Mouse (Mus musculus) c-Kit-positive CD71-positive TER-119-positive erythroid progenitor cells, embryonic 14.5 days (primary cell): ENCODE data around the gene Tmem120a.

Experiments
- DNase-seq: peaks from one replicate; pipeline ENCODE4 v3.0.0-alpha.2; 2013; ENCODE audit warnings: low spot score

Tmem120a gene

GRCm38 (mm10) chr5:135733071-135733470, 11.2 kb downstream of the Tmem120a start:
- DNase-seq: no peak

- DNase-seq: no peak
Observed at GRCm38 (mm10) chr5:135731322-135731721, 12.9 kb downstream of the Tmem120a start.

GRCm38 (mm10) chr5:135730916-135731315, 13.3 kb downstream of the Tmem120a start:
- no peak for DNase-seq

- DNase-seq: no peak
Observed at GRCm38 (mm10) chr5:135730278-135730677, 14.0 kb downstream of the Tmem120a start.

GRCm38 (mm10) chr5:135729351-135729750, 14.9 kb downstream of the Tmem120a start:
- DNase-seq: no peak

- no peak for DNase-seq
Observed at GRCm38 (mm10) chr5:135728361-135728760, 15.9 kb downstream of the Tmem120a start.

- DNase-seq: no peak
Observed at GRCm38 (mm10) chr5:135727871-135728270, 16.4 kb downstream of the Tmem120a start.

- no peak for DNase-seq
Observed at GRCm38 (mm10) chr5:135726641-135727346, 17.5 kb downstream of the Tmem120a start.

- no peak for DNase-seq
Observed at GRCm38 (mm10) chr5:135725991-135726390, 18.3 kb downstream of the Tmem120a start.

GRCm38 (mm10) chr5:135725391-135725841, 18.8 kb downstream of the Tmem120a start:
- no peak for DNase-seq

- no peak for DNase-seq
Observed at GRCm38 (mm10) chr5:135724536-135725322, 19.5 kb downstream of the Tmem120a start.

- DNase-seq: no peak
Observed at GRCm38 (mm10) chr5:135723165-135723751, 21.0 kb downstream of the Tmem120a start.

GRCm38 (mm10) chr5:135722121-135722520, 22.1 kb downstream of the Tmem120a start:
- no peak for DNase-seq

GRCm38 (mm10) chr5:135721076-135721475, 23.2 kb downstream of the Tmem120a start:
- DNase-seq: no peak

- no peak for DNase-seq
Observed at GRCm38 (mm10) chr5:135720121-135720520, 24.1 kb downstream of the Tmem120a start.

GRCm38 (mm10) chr5:135719586-135720120, 24.6 kb downstream of the Tmem120a start:
- DNase-seq: no peak

- DNase-seq: no peak
Observed at GRCm38 (mm10) chr5:135715624-135716023, 28.6 kb downstream of the Tmem120a start.

- peak; percentile 55 for DNase-seq
Observed at GRCm38 (mm10) chr5:135713441-135714218, 30.6 kb downstream of the Tmem120a start.

- peak; percentile 22 for DNase-seq
Observed at GRCm38 (mm10) chr5:135712803-135713202, 31.4 kb downstream of the Tmem120a start.

- no peak for DNase-seq
Observed at GRCm38 (mm10) chr5:135711582-135712355, 32.5 kb downstream of the Tmem120a start.
